Mouse (Mus musculus) gastrocnemius, postnatal 25 days (tissue): ENCODE results near the gene Arr3. TPM values are rescaled to one million over a fixed set of nuclear protein-coding genes. Genes with fewer than 3 reads are reported as not detected.

Experiments
- DNase-seq: peaks from one replicate; pipeline ENCODE4 v3.0.0; 2022
- long read RNA-seq, 2 experiments: library from polyadenylated mRNA; stranded (forward); transcript quantifications; one replicate each; pipeline ENCODE4 v2.0.0; 2021
- total RNA-seq, 2 experiments: library from RNA; stranded (reverse); gene quantifications; 1 replicate in 1 of 2; 2 replicates in 1 of 2; pipeline ENCODE4 v1.2.3; 2021

Arr3 gene
- total RNA-seq: not detected
- long read RNA-seq, experiment 1, partial matches to known transcripts: 0 of 1 reads
- long read RNA-seq, experiment 1, other reads (novel, unspliced or antisense): 1 of 1 reads
- long read RNA-seq, experiment 2: 0 reads

DNA sequence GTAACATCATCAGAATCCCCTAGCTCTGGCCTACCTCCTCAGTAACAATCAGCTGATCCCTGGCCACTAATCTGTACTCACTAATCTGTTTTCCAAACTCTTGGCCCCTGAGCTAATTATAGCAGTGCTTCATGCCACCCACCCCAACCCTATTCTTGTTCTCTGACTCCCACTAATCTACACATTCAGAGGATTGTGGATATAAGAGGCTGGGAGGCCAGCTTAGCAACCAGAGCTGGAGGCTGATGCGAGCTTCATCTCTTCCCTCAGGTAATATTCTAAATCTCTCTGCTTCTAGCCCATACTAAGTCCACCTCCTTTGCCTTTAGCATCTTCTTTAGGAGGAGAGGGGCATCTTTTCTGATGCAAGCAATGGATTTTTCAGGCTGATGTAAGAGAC, at the start of gene Arr3:
Arr3 (plus strand) TSS at position 184 of the 400 bp plus-strand sequence.
- DNase-seq: no peak

DNA sequence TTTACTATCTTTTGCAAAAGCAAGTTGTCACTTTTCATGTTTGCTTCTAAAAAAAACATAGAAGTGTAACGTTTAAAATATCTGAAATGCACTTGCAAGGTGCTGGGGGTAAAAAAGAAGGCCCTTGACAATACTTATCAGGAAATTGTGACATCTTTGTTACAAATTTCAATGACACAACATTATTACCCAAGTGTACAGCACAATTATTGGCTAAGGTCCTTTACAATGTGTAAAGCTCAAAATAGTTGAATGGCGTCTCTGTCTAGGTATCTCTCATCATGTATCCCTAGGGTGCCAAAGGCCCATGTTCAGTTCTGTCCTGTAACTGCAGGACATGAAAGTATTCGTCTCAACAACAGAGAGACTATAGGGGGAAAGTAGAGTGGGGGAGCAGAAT, 49.3 kb upstream of the Arr3 start:
- no peak for DNase-seq

DNA sequence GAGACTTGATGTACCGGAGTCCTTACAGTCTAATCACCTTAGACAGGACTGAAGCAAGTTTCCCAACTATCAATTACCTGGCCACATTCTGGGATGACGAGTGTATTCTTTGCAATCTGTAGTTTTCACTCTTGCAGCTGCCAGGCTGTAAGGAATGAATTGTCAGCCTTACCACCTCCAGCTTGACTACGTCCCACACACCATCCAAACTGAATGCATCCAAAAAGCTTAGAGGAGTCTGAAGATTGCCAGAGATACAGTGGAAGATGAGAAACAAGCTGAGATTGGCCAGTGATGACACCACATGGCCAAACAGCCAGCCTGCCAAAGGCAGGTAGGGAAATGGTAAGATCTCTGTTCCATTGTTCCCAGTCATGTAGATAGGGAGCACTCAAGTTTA, 39.6 kb upstream of the Arr3 start:
- no peak for DNase-seq

DNA sequence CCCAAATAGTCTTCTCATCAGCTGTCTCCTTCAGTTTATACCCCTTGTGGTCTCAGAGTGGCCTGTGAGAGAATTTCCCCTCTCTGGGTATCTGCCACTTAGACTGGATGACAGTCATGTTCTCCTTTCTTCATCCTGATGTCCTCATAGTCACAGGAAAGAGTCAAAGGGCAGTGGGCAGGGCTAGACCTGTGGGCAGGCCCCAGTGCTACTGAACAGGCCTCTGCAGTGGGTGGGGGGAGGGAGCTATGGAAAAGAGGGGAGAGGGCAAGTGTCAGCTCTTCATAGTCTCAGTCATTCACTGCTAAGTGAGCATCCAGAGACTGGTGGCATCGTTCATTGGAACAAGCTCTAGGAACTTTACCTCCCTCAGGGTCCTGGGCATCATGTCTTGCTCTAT, 33.3 kb upstream of the Arr3 start, which contains the start of gene Awat1:
Awat1 (plus strand) TSS at position 301 of the 400 bp plus-strand sequence.
- no peak for DNase-seq

DNA sequence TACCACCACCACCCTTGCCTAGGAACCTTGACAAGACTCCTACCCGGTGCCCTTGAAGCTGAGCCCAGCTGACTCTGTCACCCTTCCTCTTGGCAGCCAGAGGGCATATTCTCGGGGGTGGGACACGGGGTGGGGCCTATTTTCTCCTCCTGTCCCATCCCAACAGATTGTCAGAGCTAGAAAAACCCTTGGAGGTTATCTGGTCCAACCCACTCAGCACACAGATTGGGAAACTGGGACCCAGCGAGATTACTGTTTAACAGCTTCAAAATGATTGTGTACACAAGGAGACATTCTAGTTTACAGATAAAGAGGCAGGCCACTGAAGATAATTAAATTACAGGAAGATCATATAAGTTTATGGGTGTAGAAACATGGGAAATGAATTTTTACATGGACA, 10.5 kb upstream of the Arr3 start, which contains the start of gene P2ry4:
P2ry4 (minus strand) TSS at position 79 of the 400 bp plus-strand sequence.
- DNase-seq: no peak

DNA sequence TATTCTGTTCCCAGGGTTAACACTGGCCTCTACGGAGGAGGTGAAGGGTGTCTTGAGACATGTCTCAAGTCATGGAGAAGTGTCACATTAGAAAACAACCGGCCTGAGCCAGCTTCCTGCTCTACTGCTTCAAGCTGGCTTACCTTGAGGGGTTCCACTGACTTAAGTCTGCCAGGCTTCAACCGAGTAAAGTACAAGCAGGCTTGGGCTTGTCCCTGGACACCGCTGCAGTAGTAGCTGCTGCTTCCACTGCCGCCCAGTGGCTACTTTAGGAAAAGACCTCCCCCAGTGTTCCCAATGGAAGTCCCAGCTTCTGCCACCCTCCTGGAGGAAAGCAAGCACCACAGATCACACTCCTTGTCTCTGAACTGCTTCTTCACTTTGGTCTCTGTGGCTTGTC, 7.9 kb upstream of the Arr3 start:
- DNase-seq: no peak

DNA sequence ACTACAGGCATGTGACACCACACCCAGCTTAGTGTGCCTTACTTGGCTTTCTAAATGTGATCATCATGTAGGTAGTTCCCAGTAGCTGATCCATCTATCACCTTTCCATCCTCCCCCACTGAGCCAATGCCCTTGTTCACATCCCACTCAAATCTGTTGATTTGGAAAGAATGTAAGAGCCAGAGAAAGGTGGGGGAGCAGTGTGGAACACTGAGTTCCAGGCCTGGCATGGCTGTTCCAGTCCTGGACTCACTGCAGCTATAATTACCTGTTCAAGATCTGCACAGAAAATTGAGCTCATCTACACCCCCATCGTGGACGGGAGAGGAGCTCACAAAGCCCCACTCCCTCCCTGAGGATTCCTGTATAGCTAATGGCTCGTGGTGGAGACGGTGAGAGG, 5.5 kb upstream of the Arr3 start:
- DNase-seq: no peak

DNA sequence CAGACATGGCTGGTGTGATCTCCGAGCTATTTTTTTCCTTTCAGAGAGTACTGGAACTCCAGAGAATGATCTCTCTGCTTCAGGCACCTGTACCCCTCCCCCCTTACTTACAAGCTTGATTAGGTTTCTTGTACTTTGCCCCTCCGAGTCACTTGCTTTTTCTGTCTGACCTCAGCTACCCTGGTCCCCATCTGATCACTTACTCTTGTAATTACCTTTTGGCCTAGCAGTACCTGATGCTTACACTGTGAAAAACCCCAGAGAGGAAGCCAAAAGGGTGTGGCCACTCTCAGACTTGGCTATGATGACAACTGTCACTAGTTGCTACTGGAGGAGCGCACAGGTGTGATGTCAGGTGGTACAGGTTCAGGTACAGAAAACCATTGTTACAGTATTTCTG, 13.2 kb downstream of the Arr3 start:
- no peak for DNase-seq

DNA sequence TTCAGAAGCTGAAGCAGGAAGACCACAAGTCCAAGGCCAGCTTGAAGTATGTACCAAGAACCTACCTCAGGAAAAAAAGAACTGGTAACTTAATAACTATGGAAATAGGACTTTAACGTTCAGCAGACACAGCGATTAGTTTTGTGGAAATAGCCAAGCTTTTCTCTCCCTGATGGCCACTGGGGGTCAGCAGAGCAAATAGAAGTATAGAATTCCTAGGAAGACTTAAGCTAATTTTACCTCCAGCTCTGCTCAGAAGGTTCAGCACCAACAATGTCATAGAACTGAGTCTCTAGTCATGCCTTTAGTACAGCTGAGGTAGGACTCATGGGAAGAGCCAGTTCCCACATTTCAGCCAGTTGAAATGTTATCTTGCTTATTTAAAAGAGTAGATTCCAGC, 16.1 kb downstream of the Arr3 start:
- no peak for DNase-seq

DNA sequence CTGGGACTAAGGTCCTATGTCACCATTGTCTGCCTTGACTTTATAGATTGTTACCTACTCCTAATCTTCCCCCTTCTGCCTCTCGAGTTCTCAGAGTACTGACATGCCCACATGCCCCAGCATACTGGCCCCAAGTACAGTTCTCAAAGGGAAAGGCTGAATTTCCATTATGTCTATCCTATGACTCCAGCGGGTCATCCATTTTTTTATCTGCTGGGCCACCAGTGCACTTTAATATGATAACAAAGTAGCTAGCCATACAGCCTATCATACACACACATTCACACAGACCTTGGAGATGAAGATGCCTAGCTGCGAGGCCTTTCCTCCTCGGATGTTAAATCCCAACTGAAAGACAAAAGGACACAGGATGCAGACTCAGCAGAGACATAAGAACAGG, 18.9 kb downstream of the Arr3 start:
- DNase-seq: no peak

DNA sequence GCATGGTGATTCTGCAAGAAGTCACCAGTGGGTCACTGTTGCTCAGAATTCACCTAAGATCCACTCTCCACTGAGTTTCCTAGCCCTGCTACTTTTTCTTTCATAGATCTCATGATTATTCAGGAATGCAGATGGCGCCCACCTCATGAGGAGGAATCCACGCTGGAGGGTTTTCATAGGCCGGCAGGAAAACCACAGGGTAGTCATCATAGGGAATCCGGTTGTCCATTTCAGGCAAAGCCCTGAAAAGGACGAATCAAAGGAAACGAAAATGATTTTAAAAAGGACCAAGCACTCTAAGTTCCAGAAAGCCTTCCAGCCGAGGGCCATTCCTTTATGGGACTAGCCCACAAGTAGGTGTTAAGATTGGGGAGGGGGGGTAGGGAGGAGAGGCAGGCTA, 19.8 kb downstream of the Arr3 start:
- DNase-seq: no peak

DNA sequence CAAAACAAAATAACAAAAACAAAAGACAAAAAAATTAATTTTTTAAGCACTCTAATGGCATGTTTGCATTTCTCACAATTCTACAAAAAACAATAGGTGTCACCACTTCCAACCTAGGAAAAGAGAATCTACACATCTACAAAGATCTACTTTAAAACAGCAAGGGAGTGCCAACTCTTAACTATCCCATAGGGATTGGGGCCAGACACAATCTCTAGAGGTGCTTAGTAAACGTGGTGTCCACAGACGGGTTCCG, 20.2 kb downstream of the Arr3 start, which contains the start of gene Kif4:
Kif4 (plus strand) TSS at position 192 of the 256 bp plus-strand sequence.
- DNase-seq: no peak

DNA sequence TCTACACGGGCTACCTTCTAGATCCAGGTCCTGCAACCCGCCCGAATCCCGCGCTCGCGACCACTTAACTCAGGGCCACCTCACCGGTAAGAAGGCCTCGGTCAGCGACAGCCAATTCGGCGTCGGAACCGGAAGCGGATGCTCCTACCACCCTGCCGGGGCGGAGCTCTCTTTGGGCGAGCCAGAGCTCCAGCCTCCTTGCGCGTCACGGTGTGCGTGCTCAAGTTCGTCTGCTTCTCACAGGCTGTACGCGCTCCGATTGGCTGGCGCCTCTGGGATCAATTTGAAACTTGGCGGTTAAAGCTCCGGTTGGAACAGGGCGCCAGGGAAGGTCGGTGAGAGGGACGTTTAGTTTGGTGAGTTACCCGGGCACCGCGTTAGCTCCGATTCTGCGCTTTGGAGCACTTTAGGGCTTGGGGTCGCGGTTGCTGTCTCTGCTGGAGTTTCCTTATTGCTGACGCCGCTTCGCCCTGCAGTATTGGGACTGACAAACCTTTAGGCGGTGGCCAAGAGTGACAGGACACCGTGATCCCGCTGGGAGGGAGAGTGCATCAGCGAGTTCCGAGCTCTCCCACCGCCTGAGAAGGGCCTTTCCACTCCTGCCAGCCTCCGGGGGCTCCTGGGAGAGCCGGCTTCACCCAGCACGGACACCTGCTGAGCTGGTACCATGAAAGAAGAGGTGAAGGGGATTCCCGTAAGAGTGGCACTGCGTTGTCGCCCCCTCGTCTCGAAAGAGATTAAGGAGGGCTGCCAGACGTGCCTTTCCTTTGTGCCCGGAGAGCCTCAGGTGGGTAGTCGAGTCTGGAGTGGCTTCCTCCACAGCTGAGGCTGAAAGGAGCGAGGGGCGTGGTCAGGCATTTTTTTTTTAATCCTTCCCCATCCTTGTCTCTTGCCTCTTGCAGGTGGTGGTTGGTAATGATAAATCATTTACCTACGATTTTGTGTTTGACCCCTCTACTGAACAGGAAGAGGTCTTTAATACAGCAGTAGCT, 20.8 kb downstream of the Arr3 start, which contains the start of gene Pdzd11:
Pdzd11 (minus strand) TSS at position 767 of the 992 bp plus-strand sequence.
- peak; percentile 90 for DNase-seq

DNA sequence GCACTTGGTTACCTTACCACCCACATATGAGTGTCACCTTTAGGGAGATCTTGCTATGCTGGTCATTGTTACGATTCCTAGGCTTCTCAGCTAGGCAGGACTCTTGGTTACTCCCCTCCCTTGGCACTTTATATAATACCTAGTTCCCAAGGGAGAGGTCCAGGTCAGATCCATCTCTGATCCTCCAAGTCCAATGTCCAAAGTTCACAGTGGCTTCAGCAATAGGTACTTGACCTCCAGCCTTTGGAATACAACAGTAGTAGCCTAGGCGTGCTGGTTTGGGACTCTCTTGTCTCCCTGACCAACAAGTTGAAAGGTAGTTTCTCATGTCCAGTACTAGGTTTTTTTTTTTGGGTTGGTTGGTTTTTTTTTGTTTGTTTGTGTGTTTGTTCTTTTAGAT, 23.8 kb downstream of the Arr3 start:
- DNase-seq: no peak

DNA sequence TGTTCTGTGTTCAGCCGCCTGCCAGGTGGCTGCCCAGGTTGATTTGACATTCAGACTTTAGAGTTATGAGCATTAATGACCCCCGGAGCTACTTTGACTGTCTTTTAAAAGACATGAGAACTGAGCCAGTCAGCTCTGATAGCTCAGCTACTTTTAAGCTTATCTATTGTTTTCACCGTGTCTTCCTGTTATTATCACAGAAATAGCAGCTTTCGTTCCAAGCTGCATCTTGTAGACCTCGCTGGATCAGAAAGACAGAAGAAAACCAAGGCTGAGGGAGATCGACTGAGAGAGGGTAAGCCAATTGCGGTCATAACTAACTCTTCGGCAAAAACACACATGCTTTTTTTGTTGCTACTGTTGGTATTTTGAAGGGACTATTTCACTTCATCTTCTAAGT, 33.2 kb downstream of the Arr3 start:
- no peak for DNase-seq

DNA sequence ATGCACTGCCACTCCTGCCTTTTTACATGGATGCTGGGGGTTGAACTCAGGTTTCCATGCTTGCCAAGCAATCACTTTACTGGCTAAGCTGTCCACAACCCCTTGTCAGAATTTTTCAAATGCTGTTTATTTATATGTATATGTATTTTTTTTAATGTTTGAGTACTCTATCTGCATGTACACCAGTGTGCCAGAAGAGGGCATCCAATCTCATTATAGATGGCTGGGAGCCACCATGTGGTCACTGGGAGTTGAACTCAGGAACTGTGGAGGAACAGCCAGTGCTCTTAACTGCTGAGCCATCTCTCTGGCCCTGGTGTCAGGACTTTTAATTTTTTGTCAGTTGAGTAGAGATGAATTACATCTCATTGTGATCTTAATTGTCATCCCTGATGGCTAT, 47.6 kb downstream of the Arr3 start:
- no peak for DNase-seq

DNA sequence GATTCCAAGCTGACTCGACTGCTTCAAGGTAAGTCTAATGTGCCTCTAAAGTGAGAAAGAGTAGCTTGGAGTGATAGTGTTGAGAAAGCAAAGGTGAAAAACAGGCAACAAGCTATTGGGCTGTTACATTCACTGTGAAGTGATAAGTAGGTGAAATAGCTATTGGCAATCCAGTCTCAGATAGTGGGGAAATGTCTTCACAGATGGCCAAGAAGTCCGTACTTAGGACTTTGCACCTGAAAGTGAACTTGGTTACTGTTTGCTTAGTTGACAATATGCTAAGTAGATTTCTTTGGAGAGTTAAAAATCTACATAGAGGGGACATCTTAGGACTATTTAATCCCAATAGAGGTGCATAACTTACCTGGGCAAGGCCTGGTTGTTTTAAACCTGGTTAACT, 59.5 kb downstream of the Arr3 start:
- no peak for DNase-seq

Other genes starting within 250 kb of the Arr3 start
- gene Otud6a, start 176.5 kb upstream of the Arr3 start, total RNA-seq: not detected
- under 1 TPM in 1 of 2 experiments, not detected in 1; 0.13 TPM for gene Awat2, start 162.8 kb upstream of the Arr3 start, total RNA-seq
- 10 to 100 TPM; 30.5 to 36.0 TPM for gene Igbp1, start 111.2 kb upstream of the Arr3 start, total RNA-seq
- under 1 TPM; 0.11 to 0.20 TPM for gene Dgat2l6, start 80.7 kb upstream of the Arr3 start, total RNA-seq
- gene Awat1, start 33.2 kb upstream of the Arr3 start, total RNA-seq: not detected
- gene P2ry4, start 10.6 kb upstream of the Arr3 start, total RNA-seq: not detected
- under 1 TPM; 0.15 to 0.46 TPM for gene Kif4, start 20.2 kb downstream of the Arr3 start, total RNA-seq
- 10 to 100 TPM; 16.6 to 16.7 TPM for gene Pdzd11, start 21.1 kb downstream of the Arr3 start, total RNA-seq
- not detected for gene Gdpd2, start 124.4 kb downstream of the Arr3 start, total RNA-seq
- 1 to 10 TPM; 1.1 TPM for gene Dlg3, start 162.2 kb downstream of the Arr3 start, total RNA-seq